Mouse (Mus musculus) cerebellum, adult 2 months (tissue): ENCODE results near the gene Ptpn6.

Experiments
- CTCF ChIP-seq: fragments of 200-500 bp; IDR thresholded peaks from 2 replicates; pipeline ENCODE4 v1.5.1; 2011; ENCODE audit warnings: low read depth, mild to moderate bottlenecking, control low read depth, low read length, moderate library complexity, borderline replicate concordance; ENCODE audit not compliant: insufficient read depth
- POLR2A ChIP-seq: fragments of 200-500 bp; IDR thresholded peaks from 2 replicates; pipeline ENCODE4 v1.6.1; 2011; ENCODE audit warnings: low read length, control low read depth, borderline replicate concordance; ENCODE audit not compliant: insufficient read depth

- TF ChIP-seq CTCF (no peak), POLR2A (no peak)
Observed at GRCm38 (mm10) chr6:124678769-124679168, 59.7 kb downstream of the Ptpn6 start.
